Mouse (Mus musculus) frontal cortex, adult (tissue): ENCODE results near the gene Gm34653.
"Not testable (repeated sequence)": the region's sequence is repeated elsewhere in the genome, so short reads cannot be mapped to it uniquely, and the experiment has no call there.

Experiments used
- ATAC-seq: cut with Nextera tagmentation; 2 replicates; pipeline ENCODE4 v1.9.2; 2017; ENCODE audit warnings: mild to moderate bottlenecking, moderate library complexity, mixed read lengths; ENCODE audit not compliant: low TSS enrichment

Gene Gm34653

GRCm38 (mm10) chr2:34832766-34833457, at the start of gene Gm34653:
TSS of gene Gm34653 (plus strand) at chr2:34833007.
- not testable (repeated sequence) for ATAC-seq

GRCm38 (mm10) chr2:34783064-34784020, 49.5 kb upstream of the Gm34653 start:
- ATAC-seq: no peak

- ATAC-seq: no peak
Measured at GRCm38 (mm10) chr2:34784085-34784484, 48.7 kb upstream of the Gm34653 start.

GRCm38 (mm10) chr2:34790282-34790681, 42.5 kb upstream of the Gm34653 start:
- ATAC-seq: no peak

- not testable (repeated sequence) for ATAC-seq
Measured at GRCm38 (mm10) chr2:34792543-34792942, 40.3 kb upstream of the Gm34653 start.

GRCm38 (mm10) chr2:34794511-34794910, 38.3 kb upstream of the Gm34653 start:
- no peak for ATAC-seq

GRCm38 (mm10) chr2:34795426-34795825, 37.4 kb upstream of the Gm34653 start:
- ATAC-seq: no peak

GRCm38 (mm10) chr2:34799357-34800256, 33.2 kb upstream of the Gm34653 start, which contains the start of gene Rabepk:
TSS of gene Rabepk (minus strand) at chr2:34799912.
- ATAC-seq: peak; percentile 76

GRCm38 (mm10) chr2:34800371-34800770, 32.4 kb upstream of the Gm34653 start:
- ATAC-seq: no peak

GRCm38 (mm10) chr2:34801516-34802482, 31.0 kb upstream of the Gm34653 start:
- peak; percentile 95 for ATAC-seq

GRCm38 (mm10) chr2:34802565-34803245, 30.1 kb upstream of the Gm34653 start:
- ATAC-seq: peak; percentile 41

- ATAC-seq: no peak
Measured at GRCm38 (mm10) chr2:34803746-34804145, 29.1 kb upstream of the Gm34653 start.

GRCm38 (mm10) chr2:34804172-34804571, 28.6 kb upstream of the Gm34653 start:
- no peak for ATAC-seq

GRCm38 (mm10) chr2:34804815-34805214, 28.0 kb upstream of the Gm34653 start:
- no peak for ATAC-seq

GRCm38 (mm10) chr2:34805364-34805950, 27.4 kb upstream of the Gm34653 start:
- no peak for ATAC-seq

- no peak for ATAC-seq
Measured at GRCm38 (mm10) chr2:34808057-34808456, 24.8 kb upstream of the Gm34653 start.

- no peak for ATAC-seq
Measured at GRCm38 (mm10) chr2:34809568-34809967, 23.2 kb upstream of the Gm34653 start.

GRCm38 (mm10) chr2:34810775-34811174, 22.0 kb upstream of the Gm34653 start:
- no peak for ATAC-seq

- ATAC-seq: no peak
Measured at GRCm38 (mm10) chr2:34812706-34813105, 20.1 kb upstream of the Gm34653 start.
